Mouse (Mus musculus): ENCODE measurements around the gene Sp4. TPM values are rescaled to one million over a fixed set of nuclear protein-coding genes. Genes with fewer than 3 reads are reported as not detected.

Sp4 gene
- polyA plus RNA-seq (2016; fragmentation: Nextera tagmentation; extraction: Ambion mirVana), result 7.3 and 7.8 TPM in 2 replicates

DNA sequence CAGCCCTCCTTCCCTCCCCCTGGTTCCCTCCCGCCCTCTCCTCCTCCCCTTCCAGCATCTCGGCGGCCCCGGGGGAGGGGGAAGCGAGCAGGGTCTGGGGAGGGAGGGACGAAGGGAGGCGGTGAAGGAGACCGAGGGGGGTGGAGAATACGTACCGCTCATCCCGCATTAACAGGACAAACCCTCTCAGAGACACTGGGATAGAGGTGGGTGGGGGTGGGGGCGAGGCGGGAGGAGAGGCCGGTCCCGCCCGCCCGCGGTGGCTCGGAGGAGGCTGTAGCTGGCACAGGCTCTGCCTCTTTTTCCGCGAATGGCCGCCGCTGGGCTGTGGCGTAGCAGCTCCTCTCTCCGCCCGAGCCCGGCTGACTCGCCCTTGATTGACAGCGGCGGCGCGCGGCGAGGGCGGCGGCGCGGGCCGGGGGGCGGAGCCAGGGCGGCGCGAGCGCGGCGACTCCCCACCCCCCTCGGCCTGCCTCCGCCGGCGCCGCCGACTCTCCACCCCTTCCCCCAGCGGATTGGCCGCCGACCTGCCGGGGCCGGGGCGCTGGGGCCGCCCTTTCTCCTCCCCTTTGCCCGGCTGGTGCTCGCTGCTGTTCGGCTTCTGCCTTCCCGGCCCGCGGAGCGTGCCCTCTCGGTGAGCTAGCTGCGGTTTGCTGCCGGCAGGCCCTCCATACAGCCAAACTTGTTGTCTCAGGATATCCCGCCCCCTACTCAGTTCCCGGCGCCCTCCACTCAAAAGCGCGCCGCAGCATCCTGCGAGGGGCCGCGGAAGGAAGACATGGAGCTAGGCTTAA lies at the start of gene Sp4:
Gene Sp4, minus strand, starts transcription at position 369 of the 794 bp plus-strand sequence.
- H3K36me3 ChIP-seq, result peaks cover 8% of the 10 kb centered on the region; the same call in 1 of the 2 replicates
- DNase-seq (ENCODE audit: low spot score), result peak; percentile 98
- under 1% methylated on average over 74 of the region's 78 CpGs for WGBS
- H3K27me3 ChIP-seq (ENCODE audit: insufficient read depth, poor library complexity, severe bottlenecking), result no peaks in the 10 kb centered on the region
- no peaks in the 10 kb centered on the region for H3K9me3 ChIP-seq
- peaks cover 22% of the 10 kb centered on the region; the same call in 1 of the 2 replicates for H3K4me1 ChIP-seq
- H3K4me3 ChIP-seq, result peak within 1 kb of the TSS; percentile 70
- H3K27ac ChIP-seq, result peak within 1 kb of the TSS; percentile 91

DNA sequence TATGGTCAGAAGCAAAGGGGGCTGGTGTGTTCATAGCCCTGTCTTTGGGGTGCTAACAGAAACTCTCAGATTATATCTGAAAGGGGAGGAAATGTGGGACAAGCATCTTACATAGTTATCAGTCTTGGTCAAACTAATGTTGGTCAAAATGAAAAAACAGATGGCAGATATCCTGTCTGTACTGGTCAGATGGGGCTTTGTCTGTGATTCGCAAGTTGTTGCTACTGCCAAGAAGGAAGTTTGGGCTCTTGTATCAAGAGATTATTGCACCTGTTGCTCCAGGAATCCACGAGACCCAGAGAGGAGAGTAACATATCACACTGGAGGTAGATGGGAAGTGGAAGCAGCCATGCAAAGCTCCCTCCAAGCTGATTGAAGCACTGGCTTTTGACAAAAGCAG lies 37.9 kb upstream of the Sp4 start:
- no peak overlapping the region for H3K4me3 ChIP-seq
- no peak for DNase-seq (ENCODE audit: low spot score)
- H3K27ac ChIP-seq, result no peak overlapping the region
- 68% methylated on average over 2 of the region's 2 CpGs for WGBS
- no peaks in the 10 kb centered on the region for H3K27me3 ChIP-seq (ENCODE audit: insufficient read depth, poor library complexity, severe bottlenecking)
- H3K4me1 ChIP-seq, result no peaks in the 10 kb centered on the region
- H3K9me3 ChIP-seq, result no peaks in the 10 kb centered on the region
- H3K36me3 ChIP-seq, result no peaks in the 10 kb centered on the region

DNA sequence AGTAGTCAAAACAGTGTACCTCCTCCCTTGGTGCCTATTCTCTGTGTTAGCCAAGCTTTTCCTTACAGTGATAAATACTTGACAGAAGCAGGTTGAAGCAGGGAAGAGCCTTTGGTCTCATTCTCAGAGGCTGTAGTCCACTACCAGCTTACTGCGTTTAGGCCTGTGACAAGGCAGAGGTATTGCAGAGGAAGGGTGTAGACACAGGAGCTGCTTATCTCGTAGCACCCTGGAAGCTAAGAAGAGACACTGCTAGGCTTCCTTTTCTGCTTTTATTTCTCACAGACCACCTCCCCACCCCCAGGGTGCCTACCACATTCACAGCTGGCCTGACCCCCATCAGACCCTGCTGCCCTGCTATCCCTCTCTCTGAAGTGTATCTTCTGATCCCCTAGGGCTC lies 37.0 kb upstream of the Sp4 start:
- H3K27ac ChIP-seq, result no peak overlapping the region
- no peak for DNase-seq (ENCODE audit: low spot score)
- H3K9me3 ChIP-seq, result no peaks in the 10 kb centered on the region
- no peaks in the 10 kb centered on the region for H3K36me3 ChIP-seq
- H3K27me3 ChIP-seq (ENCODE audit: insufficient read depth, poor library complexity, severe bottlenecking), result no peaks in the 10 kb centered on the region
- WGBS, result 49% methylated on average over 2 of the region's 2 CpGs
- H3K4me1 ChIP-seq, result no peaks in the 10 kb centered on the region
- no peak overlapping the region for H3K4me3 ChIP-seq

DNA sequence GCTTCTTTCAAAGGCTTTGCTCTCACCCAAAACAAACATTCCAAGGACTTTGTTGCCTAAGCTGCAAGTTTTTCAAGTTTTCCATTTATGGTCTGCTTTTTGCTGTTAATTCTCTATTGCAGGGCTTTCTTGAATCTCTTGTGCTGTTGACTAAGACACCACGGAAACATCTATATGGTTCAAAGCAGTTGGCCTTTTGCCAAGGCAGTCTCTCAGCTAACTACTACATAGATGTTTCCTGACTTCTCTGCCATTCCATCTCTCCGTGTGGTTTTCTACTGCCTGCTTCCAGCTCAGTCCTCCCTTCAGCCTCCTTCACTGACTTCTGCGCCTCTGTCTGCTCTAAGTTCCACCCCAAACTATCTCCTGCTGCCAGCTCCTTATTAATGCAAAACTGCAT lies 36.1 kb upstream of the Sp4 start:
- no peak for DNase-seq (ENCODE audit: low spot score)
- Histone ChIP-seq H3K9me3 (no peaks in the 10 kb centered on the region), H3K36me3 (no peaks in the 10 kb centered on the region), H3K4me1 (no peaks in the 10 kb centered on the region), H3K27me3 (ENCODE audit: insufficient read depth, poor library complexity, severe bottlenecking) (no peaks in the 10 kb centered on the region), H3K4me3 (no peak overlapping the region), H3K27ac (no peak overlapping the region)
- WGBS, result 82% methylated on average over 3 of the region's 3 CpGs

DNA sequence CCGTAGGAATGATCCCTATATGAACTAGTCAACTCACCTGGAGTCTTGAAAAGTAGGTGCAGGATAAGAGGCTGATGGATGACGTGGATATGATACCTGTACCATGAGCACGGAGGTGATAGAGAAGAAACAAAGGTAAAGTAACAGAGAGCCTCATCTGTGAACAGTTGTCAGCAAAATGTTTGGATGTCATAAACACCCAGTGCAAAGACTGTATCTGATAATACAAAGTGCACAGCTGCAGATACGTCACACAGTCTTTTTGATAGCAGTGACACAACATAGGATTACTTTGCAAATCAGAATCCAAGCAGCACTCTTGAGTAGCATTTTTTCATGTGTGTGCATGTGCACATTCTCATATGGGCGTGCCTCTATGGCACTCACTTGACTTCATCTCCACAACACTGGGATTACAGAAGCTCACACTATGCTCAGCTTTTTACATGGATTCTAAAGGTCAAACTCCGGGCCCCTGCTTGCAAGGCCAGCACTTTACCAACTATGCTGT lies 27.6 kb upstream of the Sp4 start:
- Histone ChIP-seq H3K36me3 (no peaks in the 10 kb centered on the region), H3K9me3 (no peaks in the 10 kb centered on the region), H3K4me1 (no peaks in the 10 kb centered on the region), H3K27me3 (ENCODE audit: insufficient read depth, poor library complexity, severe bottlenecking) (no peaks in the 10 kb centered on the region), H3K27ac (no peak overlapping the region), H3K4me3 (no peak overlapping the region)
- WGBS, result 85% methylated on average over 6 of the region's 6 CpGs
- no peak for DNase-seq (ENCODE audit: low spot score)

DNA sequence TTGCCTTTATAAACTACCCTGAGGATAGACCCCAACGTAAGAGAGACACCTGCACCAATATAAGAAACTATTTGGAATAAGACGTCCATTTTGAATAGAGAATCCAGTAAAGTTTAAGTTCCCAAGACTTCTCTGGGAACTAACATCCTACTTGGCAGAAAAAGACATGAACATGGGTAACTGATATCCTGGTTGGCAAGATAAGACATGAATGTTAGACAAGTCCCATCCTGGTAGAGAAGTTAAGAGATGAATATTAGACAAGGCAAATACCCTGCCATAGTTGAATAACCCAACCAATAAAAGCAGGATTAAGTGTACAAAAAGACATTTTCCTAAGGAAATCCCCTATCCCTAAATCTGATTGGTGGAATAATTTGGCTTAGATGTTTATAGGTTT lies 26.3 kb upstream of the Sp4 start:
- H3K9me3 ChIP-seq, result no peaks in the 10 kb centered on the region
- H3K4me1 ChIP-seq, result no peaks in the 10 kb centered on the region
- WGBS, result 86% methylated on average over 2 of the region's 2 CpGs
- no peaks in the 10 kb centered on the region for H3K36me3 ChIP-seq
- H3K27me3 ChIP-seq (ENCODE audit: insufficient read depth, poor library complexity, severe bottlenecking), result no peaks in the 10 kb centered on the region
- no peak overlapping the region for H3K4me3 ChIP-seq
- DNase-seq (ENCODE audit: low spot score), result no peak
- H3K27ac ChIP-seq, result no peak overlapping the region

DNA sequence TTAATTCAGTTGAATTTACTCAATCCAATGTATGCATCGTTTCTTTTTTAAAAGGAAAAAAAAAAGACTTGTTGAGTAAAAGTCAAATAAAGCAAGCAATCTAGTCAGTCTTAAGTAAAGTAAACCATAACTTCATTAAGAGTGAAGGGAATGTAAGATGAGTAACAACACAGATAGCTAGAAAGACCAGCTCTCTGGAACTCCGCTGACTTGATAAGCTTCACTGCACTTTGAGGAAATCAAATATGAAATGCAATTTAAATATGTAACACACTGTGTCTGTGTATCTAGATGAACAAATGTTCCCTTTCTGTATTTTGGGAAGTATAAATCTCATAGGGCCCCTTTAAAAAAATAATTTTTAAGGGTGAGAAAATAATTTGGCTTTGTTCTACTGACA lies 24.9 kb upstream of the Sp4 start:
- Histone ChIP-seq H3K27me3 (ENCODE audit: insufficient read depth, poor library complexity, severe bottlenecking) (no peaks in the 10 kb centered on the region), H3K36me3 (no peaks in the 10 kb centered on the region), H3K4me1 (no peaks in the 10 kb centered on the region), H3K27ac (no peak overlapping the region), H3K4me3 (no peak overlapping the region), H3K9me3 (no peaks in the 10 kb centered on the region)
- no peak for DNase-seq (ENCODE audit: low spot score)
- 80% methylated on average over 2 of the region's 2 CpGs for WGBS

DNA sequence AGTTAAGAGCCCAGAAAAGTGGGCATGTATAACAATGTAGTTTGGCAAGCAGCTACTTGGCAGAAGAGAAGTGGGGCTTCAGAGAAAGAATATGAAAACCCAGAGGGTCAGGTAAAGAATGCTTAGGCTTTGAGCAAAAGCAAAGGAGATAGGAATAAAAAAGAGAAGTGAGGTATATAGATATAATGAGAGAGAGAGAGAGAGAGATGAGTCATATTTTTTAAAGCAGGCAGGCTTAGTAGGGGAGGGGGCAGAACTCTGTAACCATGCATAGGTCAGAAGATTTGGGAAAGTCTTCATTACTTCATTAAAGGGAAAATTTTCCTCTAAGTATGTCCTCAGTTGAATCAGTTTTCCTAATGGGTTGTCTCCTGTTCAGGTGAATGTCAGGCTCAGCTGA lies 18.8 kb upstream of the Sp4 start:
- DNase-seq (ENCODE audit: low spot score), result no peak
- Histone ChIP-seq H3K4me1 (no peaks in the 10 kb centered on the region), H3K9me3 (no peaks in the 10 kb centered on the region), H3K36me3 (no peaks in the 10 kb centered on the region), H3K27me3 (ENCODE audit: insufficient read depth, poor library complexity, severe bottlenecking) (no peaks in the 10 kb centered on the region), H3K4me3 (no peak overlapping the region), H3K27ac (no peak overlapping the region)

DNA sequence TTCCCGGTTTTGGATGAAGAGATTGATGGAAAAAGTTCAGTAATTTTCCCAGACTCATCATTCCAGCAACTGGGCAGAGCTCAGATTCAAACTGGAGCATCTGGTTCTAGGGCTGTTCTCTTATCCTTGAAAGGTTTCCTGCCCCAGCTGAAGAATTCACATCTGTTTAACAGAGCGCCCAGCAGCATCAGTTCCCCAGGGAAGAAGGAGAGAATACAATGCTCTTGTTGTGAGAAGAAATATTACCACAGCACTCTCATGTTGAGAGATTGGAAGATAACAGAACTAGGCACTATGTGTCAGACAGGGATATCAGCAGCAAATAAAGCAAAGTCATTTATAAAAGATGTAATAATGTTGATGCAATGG lies 13.2 kb upstream of the Sp4 start:
- WGBS, result 47% methylated on average over 2 of the region's 2 CpGs
- no peak for DNase-seq (ENCODE audit: low spot score)
- Histone ChIP-seq H3K36me3 (no peaks in the 10 kb centered on the region), H3K27me3 (ENCODE audit: insufficient read depth, poor library complexity, severe bottlenecking) (no peaks in the 10 kb centered on the region), H3K9me3 (no peaks in the 10 kb centered on the region), H3K4me3 (no peak overlapping the region), H3K27ac (no peak overlapping the region), H3K4me1 (0 out of 2 replicates have a peak, but pooled peaks cover 2% of the 10 kb centered on the region)

DNA sequence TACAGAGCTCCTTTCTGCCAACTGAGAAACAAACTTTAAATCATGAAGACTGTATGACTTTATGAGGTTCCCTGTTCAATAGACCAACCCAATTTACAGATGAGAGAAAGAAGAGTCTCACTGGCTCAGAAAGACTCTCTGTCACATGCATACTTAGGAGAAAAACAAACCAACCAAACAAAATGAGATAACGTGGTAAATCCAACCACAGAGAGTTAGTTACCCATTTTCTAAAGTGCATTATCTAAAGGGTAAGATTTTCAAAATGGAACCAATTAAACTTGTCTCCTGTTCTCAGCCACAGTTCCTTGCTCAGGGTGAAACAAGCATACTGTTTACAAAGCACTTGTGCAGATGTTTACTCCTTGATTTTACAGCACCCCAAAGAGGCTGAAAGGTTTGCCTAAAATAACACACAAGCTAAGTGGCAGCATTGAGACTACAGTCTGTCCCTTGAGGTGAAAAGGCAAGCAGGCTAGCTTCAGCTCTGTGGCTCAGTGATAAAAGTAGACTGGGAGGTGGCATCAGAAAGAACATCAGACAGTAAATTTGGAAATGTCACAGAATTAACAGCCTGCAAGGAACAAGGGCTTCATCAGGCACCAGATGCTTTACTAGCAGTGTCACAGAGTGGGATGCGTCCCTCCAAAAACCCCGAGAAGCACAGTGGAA lies 12.7 kb upstream of the Sp4 start:
- WGBS, result 64% methylated on average over 3 of the region's 3 CpGs
- no peaks in the 10 kb centered on the region for H3K9me3 ChIP-seq
- DNase-seq (ENCODE audit: low spot score), result no peak
- 0 out of 2 replicates have a peak, but pooled peaks cover 2% of the 10 kb centered on the region for H3K4me1 ChIP-seq
- H3K4me3 ChIP-seq, result no peak overlapping the region
- no peaks in the 10 kb centered on the region for H3K27me3 ChIP-seq (ENCODE audit: insufficient read depth, poor library complexity, severe bottlenecking)
- H3K36me3 ChIP-seq, result no peaks in the 10 kb centered on the region
- no peak overlapping the region for H3K27ac ChIP-seq

DNA sequence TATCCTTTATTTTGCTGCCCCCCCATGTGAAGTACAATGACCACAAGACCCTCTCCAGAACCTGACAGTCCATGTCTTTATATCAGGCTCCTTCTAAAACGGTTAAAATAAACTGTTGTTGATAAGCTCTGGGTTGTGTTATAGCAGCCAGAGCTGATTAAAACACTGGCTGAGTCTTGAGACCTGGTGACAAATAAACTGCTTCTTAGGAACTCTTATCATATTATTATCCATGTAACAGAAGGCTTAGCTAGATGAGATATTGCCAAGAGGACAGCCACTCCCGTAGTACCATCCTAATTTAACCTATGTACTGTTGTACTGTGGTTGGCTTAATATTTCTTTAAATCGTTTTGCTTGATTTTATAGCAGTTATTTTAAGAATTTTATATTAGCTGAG lies 2.3 kb upstream of the Sp4 start:
- Histone ChIP-seq H3K36me3 (peaks cover 8% of the 10 kb centered on the region; the same call in 1 of the 2 replicates), H3K4me1 (peaks cover 21% of the 10 kb centered on the region; the same call in 1 of the 2 replicates), H3K4me3 (no peak overlapping the region), H3K27me3 (ENCODE audit: insufficient read depth, poor library complexity, severe bottlenecking) (no peaks in the 10 kb centered on the region), H3K27ac (no peak overlapping the region), H3K9me3 (no peaks in the 10 kb centered on the region)
- no peak for DNase-seq (ENCODE audit: low spot score)
- 57% methylated on average over 3 of the region's 3 CpGs for WGBS

DNA sequence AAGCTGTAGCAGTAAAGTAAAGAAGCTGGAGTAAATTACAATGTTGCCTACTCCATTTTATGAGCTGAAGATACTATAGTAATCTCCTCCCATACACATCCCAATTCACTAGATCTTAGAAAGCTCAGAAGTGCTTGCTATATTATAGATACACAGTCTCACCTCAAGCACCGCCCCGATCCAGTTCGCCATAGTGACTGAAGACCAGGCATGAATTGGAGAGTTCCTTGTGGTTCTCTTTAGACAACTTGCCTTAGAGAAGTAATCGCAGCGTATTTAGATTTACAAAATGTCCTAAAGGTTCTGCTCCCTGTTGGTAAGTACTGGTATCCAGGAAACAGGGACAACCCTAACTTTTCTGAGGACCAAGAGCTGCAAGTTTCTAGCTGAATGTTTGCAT lies 1.8 kb upstream of the Sp4 start:
- 90% methylated on average over 5 of the region's 5 CpGs for WGBS
- Histone ChIP-seq H3K36me3 (peaks cover 8% of the 10 kb centered on the region; the same call in 1 of the 2 replicates), H3K27ac (peak overlapping the region; percentile 91; the same call in 1 of the 2 replicates), H3K4me1 (peaks cover 22% of the 10 kb centered on the region; the same call in 1 of the 2 replicates), H3K4me3 (peak overlapping the region; percentile 70), H3K9me3 (no peaks in the 10 kb centered on the region), H3K27me3 (ENCODE audit: insufficient read depth, poor library complexity, severe bottlenecking) (no peaks in the 10 kb centered on the region)
- DNase-seq (ENCODE audit: low spot score), result no peak
